ENCODE assay signal across 35 mouse cellular contexts in genomic region chr19:53375816-53376215, GRCm38 (mm10). TPM values are rescaled to one million over a fixed set of nuclear protein-coding genes. Genes with fewer than 3 reads are reported as not detected.
"Had no signal": no experiment of that assay in that cellular context is flagged by ENCODE, and none has a peak within 500 bp of the region (broad histone marks: within the 10 kb centered on the region; RNA-seq: fewer than 3 reads in every experiment).

No protein-coding gene starts in this region.

- H3K9ac ChIP-seq: heart, embryonic 12.5 days; hindbrain, embryonic 12.5 days; hindbrain, embryonic 14.5 days; intestine, embryonic 15.5 days; limb, embryonic 12.5 days; liver, embryonic 13.5 days; liver, embryonic 15.5 days; liver, postnatal 0 days had no signal

- H3K4me3 ChIP-seq: gastrocnemius, adult 2 months; heart, embryonic 10.5 days; heart, embryonic 12.5 days; hindbrain, embryonic 10.5 days; hindbrain, embryonic 12.5 days; intestine, embryonic 15.5 days; layer of hippocampus, adult 2 months; left cerebral cortex, adult 2 months; limb, embryonic 10.5 days; limb, embryonic 12.5 days; liver, embryonic 13.5 days; liver, embryonic 15.5 days had no signal

- H3K4me2 ChIP-seq: heart, embryonic 12.5 days; hindbrain, embryonic 12.5 days; hindbrain, embryonic 14.5 days; intestine, embryonic 15.5 days; limb, embryonic 12.5 days; liver, embryonic 11.5 days; liver, embryonic 13.5 days; liver, embryonic 15.5 days had no signal

- H3K4me1 ChIP-seq: hindbrain, embryonic 10.5 days; hindbrain, embryonic 12.5 days; intestine, embryonic 15.5 days; liver, embryonic 13.5 days; liver, embryonic 15.5 days had no signal

- H3K27me3 ChIP-seq: heart, embryonic 12.5 days; hindbrain, embryonic 12.5 days; intestine, embryonic 15.5 days; limb, embryonic 12.5 days; liver, embryonic 13.5 days; liver, embryonic 15.5 days had no signal

- H3K27ac ChIP-seq: gastrocnemius, adult 2 months; heart, embryonic 10.5 days; hindbrain, embryonic 10.5 days; hindbrain, embryonic 12.5 days; hindbrain, embryonic 14.5 days; intestine, embryonic 15.5 days; left cerebral cortex, adult 2 months; limb, embryonic 10.5 days; limb, embryonic 12.5 days; liver, embryonic 13.5 days; liver, embryonic 15.5 days had no signal

- H3K9me3 ChIP-seq: heart, embryonic 10.5 days; heart, embryonic 12.5 days; hindbrain, embryonic 10.5 days; hindbrain, embryonic 12.5 days; intestine, embryonic 15.5 days; limb, embryonic 10.5 days; limb, embryonic 12.5 days; liver, embryonic 13.5 days; liver, embryonic 15.5 days had no signal

- DNase-seq: gastrocnemius, adult 2 months; gastrocnemius, postnatal 10 days; gastrocnemius, postnatal 25 days; heart, postnatal 10 days; heart, postnatal 4 days; liver; liver, embryonic 13.5 days; liver, postnatal 0 days had no signal

- ATAC-seq: forebrain, embryonic 16.5 days; hindbrain, embryonic 16.5 days; inflammation-experienced regulatory T-cells, adult 6 months; intestine, embryonic 15.5 days; intestine, postnatal 0 days; liver, postnatal 0 days had no signal

RNA-seq across cellular contexts. Expression of gene Gm10197, which starts 4.2 kb away (rescaled TPM):
- total RNA-seq: gastrocnemius, adult 2 months; gastrocnemius, postnatal 10 days; gastrocnemius, postnatal 25 days; gastrocnemius, postnatal 4 days; granulocyte monocyte progenitor cell, adult 5-6 weeks; heart, adult 8-10 months; heart, postnatal 10 days; heart, postnatal 25 days; heart, postnatal 4 days; layer of hippocampus, adult 2 months; layer of hippocampus, postnatal 10 days; layer of hippocampus, postnatal 25 days; left cerebral cortex, adult 2 months; left cerebral cortex, postnatal 14 days; left cerebral cortex, postnatal 36 days had no signal
- polyA plus RNA-seq: forebrain, embryonic 16.5 days; frontal cortex, adult 2 months; heart, embryonic 10.5 days; heart, embryonic 12.5 days; heart, embryonic 14.5 days; hindbrain, embryonic 10.5 days; hindbrain, embryonic 12.5 days; hindbrain, embryonic 14.5 days; hindbrain, embryonic 16.5 days; inflammation-experienced regulatory T-cells, adult 6 months; intestine, postnatal 0 days; limb, embryonic 12.5 days; limb, embryonic 14.5 days; liver, embryonic 11.5 days; liver, embryonic 13.5 days; liver, embryonic 15.5 days; liver, postnatal 0 days had no signal
